In the genomic region with DNA sequence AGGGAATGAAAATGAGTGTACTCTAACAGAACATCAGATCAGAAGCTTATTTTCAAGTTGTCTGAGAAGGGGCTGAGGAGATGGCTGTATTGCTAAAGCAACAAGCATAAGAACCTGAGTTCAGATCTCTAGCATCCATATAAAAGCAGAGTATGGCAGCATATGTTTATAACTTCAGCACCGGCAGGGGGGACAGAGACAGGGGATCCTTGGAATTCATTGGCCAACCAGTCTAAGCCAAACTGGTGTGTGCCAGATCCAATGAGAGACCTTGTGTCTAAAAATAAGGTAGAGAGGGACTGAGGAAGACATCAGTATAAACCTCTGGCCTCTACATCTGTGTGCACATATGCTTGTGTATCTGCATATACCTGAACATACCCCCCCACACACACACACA, we compare ENCODE assay signal across 17 mouse cellular contexts.
A peak's percentile ranks its signal among the peaks of the same experiment; 100 is the strongest.
DNase-seq lines count a peak whose midpoint lies in the region; ATAC-seq lines count a peak whose summit lies in the region.
"Had no signal": no experiment of that assay in that cellular context is flagged by ENCODE, and none has a peak within 500 bp of the region (broad histone marks: within the 10 kb centered on the region; RNA-seq: fewer than 3 reads in every experiment).

No protein-coding gene starts in this region.

- ATAC-seq in heart, embryonic 11.5 days (replicated peaks; ENCODE audit: insufficient number of reproducible peaks, low FRiP score, low TSS enrichment) = no peak
- no peak for ATAC-seq in embryonic facial prominence, embryonic 11.5 days (replicated peaks; ENCODE audit: insufficient number of reproducible peaks, low FRiP score, low TSS enrichment, low read depth)

- no peaks in the 10 kb centered on the region for H3K9me3 ChIP-seq in heart, embryonic 11.5 days (replicated peaks; ENCODE audit: control insufficient read depth, low read length)
- H3K9me3 ChIP-seq in embryonic facial prominence, embryonic 11.5 days (replicated peaks; ENCODE audit: control insufficient read depth, low read length) = no peaks in the 10 kb centered on the region
- H3K9me3 ChIP-seq: embryonic facial prominence, embryonic 15.5 days; heart, embryonic 15.5 days had no signal

- 54% methylated on average over 1 of the region's 1 CpGs for WGBS in heart, embryonic 11.5 days (ENCODE audit: insufficient replicate concordance)
- 52% methylated on average over 1 of the region's 1 CpGs for WGBS in embryonic facial prominence, embryonic 11.5 days

- no peak overlapping the region for H3K4me3 ChIP-seq in heart, embryonic 11.5 days (ENCODE audit: low read depth, low read length)
- H3K4me3 ChIP-seq in embryonic facial prominence, embryonic 11.5 days (ENCODE audit: low read depth, low read length) = no peak overlapping the region
- H3K4me3 ChIP-seq: embryonic facial prominence, embryonic 15.5 days; heart, embryonic 15.5 days had no signal

- no peaks in the 10 kb centered on the region for H3K27me3 ChIP-seq in heart, embryonic 11.5 days (ENCODE audit: control insufficient read depth, insufficient read depth, low read length)
- H3K27me3 ChIP-seq in embryonic facial prominence, embryonic 11.5 days (ENCODE audit: control insufficient read depth, insufficient read depth, low read length) = no peaks in the 10 kb centered on the region
- H3K27me3 ChIP-seq: embryonic facial prominence, embryonic 15.5 days; heart, embryonic 15.5 days had no signal

- H3K4me1 ChIP-seq in heart, embryonic 11.5 days (ENCODE audit: control insufficient read depth, insufficient read depth, low read length) = no peaks in the 10 kb centered on the region
- H3K4me1 ChIP-seq in embryonic facial prominence, embryonic 11.5 days (ENCODE audit: control insufficient read depth, insufficient read depth, low read length) = no peaks in the 10 kb centered on the region
- H3K4me1 ChIP-seq: embryonic facial prominence, embryonic 15.5 days; heart, embryonic 15.5 days had no signal

- DNase-seq in heart, postnatal 4 days = peak; percentile 23
- DNase-seq in retina, embryonic 14.5 days (ENCODE audit: low spot score) = peak; percentile 32
- no peak for DNase-seq in retina, postnatal 1 day
- peak; percentile 59 for DNase-seq in embryonic facial prominence, embryonic 11.5 days (ENCODE audit: low spot score)
- DNase-seq in lung, postnatal 25 days (ENCODE audit: low spot score) = no peak
- DNase-seq in thymus, adult 18-20 months = no peak
- DNase-seq in gastrocnemius, postnatal 10 days = no peak
- DNase-seq: adrenal gland, postnatal 36 days; cerebellum, postnatal 10 days; layer of hippocampus, adult 9-11 months; right cerebral cortex, adult 18-20 months; spleen, adult 18-20 months; thymus, postnatal 36 days had no signal

- H3K4me2 ChIP-seq in heart, embryonic 11.5 days = no peak overlapping the region
- no peak overlapping the region for H3K4me2 ChIP-seq in embryonic facial prominence, embryonic 11.5 days (ENCODE audit: low read depth, low read length)
- H3K4me2 ChIP-seq: embryonic facial prominence, embryonic 15.5 days; heart, embryonic 15.5 days had no signal

- H3K36me3 ChIP-seq in heart, embryonic 11.5 days (ENCODE audit: control insufficient read depth, insufficient read depth, low read length) = no peaks in the 10 kb centered on the region
- H3K36me3 ChIP-seq in embryonic facial prominence, embryonic 11.5 days (replicated peaks; ENCODE audit: control insufficient read depth, insufficient read depth, low read depth, low read length) = no peaks in the 10 kb centered on the region
- H3K36me3 ChIP-seq: embryonic facial prominence, embryonic 15.5 days; G1E; heart, embryonic 15.5 days had no signal

- H3K9ac ChIP-seq in heart, embryonic 11.5 days (ENCODE audit: low read depth, low read length) = no peak overlapping the region
- no peak overlapping the region for H3K9ac ChIP-seq in embryonic facial prominence, embryonic 11.5 days (replicated peaks; ENCODE audit: low read length)
- H3K9ac ChIP-seq: embryonic facial prominence, embryonic 15.5 days; heart, embryonic 15.5 days had no signal

- no peak overlapping the region for H3K27ac ChIP-seq in heart, embryonic 11.5 days (ENCODE audit: low read depth, low read length)
- H3K27ac ChIP-seq in embryonic facial prominence, embryonic 11.5 days (replicated peaks; ENCODE audit: low read depth, low read length) = no peak overlapping the region
- H3K27ac ChIP-seq: embryonic facial prominence, embryonic 15.5 days; heart, embryonic 15.5 days had no signal

Comparison
In these comparisons a context has a peak if more than half of its experiments do, and no peak if none do; other contexts are left out.
1. DNase-seq: peak in heart, postnatal 4 days (single experiment), retina, embryonic 14.5 days (single experiment) and embryonic facial prominence, embryonic 11.5 days (single experiment); none in retina, postnatal 1 day (single experiment), lung, postnatal 25 days (single experiment), thymus, adult 18-20 months (0 of 2) and gastrocnemius, postnatal 10 days (single experiment).